Mouse (Mus musculus) spleen, adult 2 months (tissue): ENCODE measurements around the gene Ak1. TPM values are rescaled to one million over a fixed set of nuclear protein-coding genes. Genes with fewer than 3 reads are reported as not detected.

Experiments used
- DNase-seq, 2 experiments: peaks; one replicate each; pipeline versions ENCODE4 v3.0.0 to v3.0.0-alpha.2; 2012 to 2021; ENCODE audit warnings: low spot score in 2 of 2, low read depth in 1 of 2
- H3K27ac ChIP-seq: fragments of 200-500 bp; 2 replicates; pipeline ENCODE4 v1.5.1; 2012; ENCODE audit warnings: low read length, inconsistent platforms; ENCODE audit not compliant: insufficient read depth
- H3K27me3 ChIP-seq: fragments of 200-500 bp; 2 replicates; pipeline ENCODE4 v1.6.1; 2012; ENCODE audit warnings: mild to moderate bottlenecking, moderate library complexity, low read length, inconsistent platforms; ENCODE audit not compliant: control insufficient read depth, insufficient read depth
- H3K36me3 ChIP-seq: fragments of 200-500 bp; 2 replicates; pipeline ENCODE4 v1.6.1; 2012; ENCODE audit warnings: mild to moderate bottlenecking, low read length, inconsistent platforms; ENCODE audit not compliant: control insufficient read depth, insufficient read depth
- H3K4me1 ChIP-seq: fragments of 200-500 bp; 2 replicates; pipeline ENCODE4 v1.6.1; 2011; ENCODE audit warnings: inconsistent platforms; ENCODE audit not compliant: control insufficient read depth, insufficient read depth, insufficient read length
- H3K4me3 ChIP-seq: fragments of 200-500 bp; 2 replicates; pipeline ENCODE4 v1.5.1; 2011; ENCODE audit warnings: mild to moderate bottlenecking, inconsistent platforms; ENCODE audit not compliant: insufficient read depth, insufficient read length; ENCODE audit errors: extremely low read depth
- CTCF ChIP-seq: fragments of 200-500 bp; IDR thresholded peaks from 2 replicates; pipeline ENCODE4 v1.5.1; 2011; ENCODE audit warnings: mild to moderate bottlenecking, inconsistent platforms; ENCODE audit not compliant: insufficient read depth, insufficient read length, insufficient replicate concordance; ENCODE audit errors: extremely low read depth
- POLR2A ChIP-seq: fragments of 200-500 bp; IDR thresholded peaks from 2 replicates; pipeline ENCODE4 v1.6.1; 2011; ENCODE audit warnings: low read depth, low read length, inconsistent platforms
- WGBS: fragments of 180-500 bp; shearing (Covaris S2); methylation state at CpG from one replicate; pipeline ENCODE4 v1.1.7; 2018; 5-methylcytosine and 5-hydroxymethylcytosine counted together
- polyA plus RNA-seq: library from polyadenylated mRNA; depleted of rRNA; stranded (reverse); fragments of >200 nt; gene quantifications from 2 replicates; pipeline ENCODE4 v1.2.3, GENCODE M21; 2012

The Ak1 gene
- polyA plus RNA-seq, 1 experiment: 6.3 TPM

DNA sequence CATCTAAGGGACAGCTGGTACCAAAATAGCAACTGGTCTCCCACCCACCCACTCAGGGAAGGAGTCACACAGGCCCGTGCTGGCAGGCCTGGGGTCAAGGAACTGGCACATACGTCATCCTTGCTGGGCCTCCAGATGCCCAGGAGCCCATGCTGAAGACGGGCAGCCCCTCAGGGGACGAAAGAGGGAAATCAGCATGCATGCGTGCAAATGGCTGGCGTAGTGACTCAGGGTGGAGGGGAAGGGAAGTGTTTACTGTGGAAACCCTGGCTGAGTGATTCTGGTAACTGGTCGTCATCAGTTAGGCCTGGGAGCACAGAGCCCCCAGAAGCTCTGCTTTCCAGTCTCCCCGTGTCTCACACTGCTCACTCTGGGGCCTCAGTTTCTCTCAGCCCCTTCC, 43.8 kb downstream of the Ak1 start:
- WGBS: 76% methylated on average over 8 of the region's 8 CpGs
- Histone ChIP-seq H3K27ac (no peak overlapping the region), H3K4me1 (no peaks in the 10 kb centered on the region), H3K4me3 (no peak overlapping the region), H3K27me3 (no peaks in the 10 kb centered on the region), H3K36me3 (no peaks in the 10 kb centered on the region)
- DNase-seq: no peak
- TF ChIP-seq CTCF (no peak), POLR2A (no peak)

DNA sequence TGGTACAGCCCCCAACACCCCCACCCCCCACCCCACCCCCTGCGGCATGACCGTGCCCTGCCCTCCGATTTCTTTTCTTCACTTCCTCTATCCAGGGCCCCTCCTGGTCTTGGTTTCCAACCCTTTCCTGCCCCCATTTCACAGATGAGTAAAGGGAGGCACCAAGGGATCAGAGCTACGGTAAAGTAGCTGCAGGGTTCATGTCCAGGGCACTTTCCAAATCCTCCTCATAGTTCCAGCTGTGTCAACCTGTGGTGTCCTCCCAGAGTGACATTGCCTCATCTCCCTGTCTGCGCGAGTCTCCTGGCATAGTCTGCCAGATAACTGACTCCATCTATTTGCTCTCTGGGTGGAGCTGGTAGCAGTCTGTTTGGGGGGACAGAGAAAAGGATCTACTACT, 44.3 kb downstream of the Ak1 start:
- 72% methylated on average over 6 of the region's 6 CpGs for WGBS
- TF ChIP-seq CTCF (no peak), POLR2A (no peak)
- no peak for DNase-seq
- H3K4me1 ChIP-seq: no peaks in the 10 kb centered on the region
- no peaks in the 10 kb centered on the region for H3K27me3 ChIP-seq
- H3K36me3 ChIP-seq: no peaks in the 10 kb centered on the region
- H3K27ac ChIP-seq: 0 out of 2 replicates have a peak overlapping the region, but pooled peaks have one; percentile 11
- no peak overlapping the region for H3K4me3 ChIP-seq

DNA sequence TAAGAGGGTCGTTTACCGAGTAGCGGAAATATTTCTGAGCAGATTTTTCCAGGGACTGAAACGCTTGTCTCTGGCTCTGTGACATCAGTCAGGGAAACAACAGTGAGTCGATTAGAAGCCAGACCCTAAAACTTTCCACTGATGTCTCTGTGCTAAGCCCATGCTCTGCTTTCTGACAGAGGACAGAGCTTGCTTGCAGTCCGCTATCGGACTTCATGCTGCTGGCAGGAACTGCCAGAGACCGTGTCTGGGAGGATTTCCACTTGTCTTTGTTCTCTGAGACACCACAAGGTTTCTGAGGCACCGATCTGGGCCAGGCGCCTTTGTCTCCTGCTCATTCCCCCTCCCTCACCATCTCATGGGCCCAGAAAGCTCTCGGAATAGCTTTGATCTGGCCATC, 46.2 kb downstream of the Ak1 start:
- Histone ChIP-seq H3K27me3 (no peaks in the 10 kb centered on the region), H3K4me3 (no peak overlapping the region), H3K4me1 (no peaks in the 10 kb centered on the region), H3K36me3 (no peaks in the 10 kb centered on the region), H3K27ac (no peak overlapping the region)
- 83% methylated on average over 11 of the region's 11 CpGs for WGBS
- no peak for DNase-seq
- no peak for TF ChIP-seq POLR2A
- TF ChIP-seq CTCF: no peak

DNA sequence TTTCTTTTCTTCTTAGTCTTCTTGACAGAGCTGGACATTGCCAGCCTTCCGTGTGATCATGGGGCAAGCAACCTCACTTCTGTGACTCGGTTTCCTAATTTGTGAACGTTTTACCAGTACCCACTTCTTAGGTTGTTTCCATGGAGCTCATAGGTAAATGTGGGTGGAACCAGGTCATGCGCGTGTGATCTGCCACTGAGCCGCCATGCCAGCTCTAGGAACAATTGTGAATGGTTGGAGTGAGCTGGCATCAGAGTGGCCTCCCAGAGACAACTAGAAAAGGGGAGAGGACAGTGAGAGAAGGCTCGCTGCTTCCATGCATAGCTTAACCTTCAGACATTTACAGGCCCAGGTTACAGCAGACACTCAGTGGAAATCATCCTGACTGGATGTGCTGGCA, 46.6 kb downstream of the Ak1 start:
- 95% methylated on average over 7 of the region's 7 CpGs for WGBS
- no peak overlapping the region for H3K4me3 ChIP-seq
- no peak overlapping the region for H3K27ac ChIP-seq
- DNase-seq: no peak
- H3K27me3 ChIP-seq: no peaks in the 10 kb centered on the region
- no peaks in the 10 kb centered on the region for H3K36me3 ChIP-seq
- TF ChIP-seq CTCF (no peak), POLR2A (no peak)
- no peaks in the 10 kb centered on the region for H3K4me1 ChIP-seq

DNA sequence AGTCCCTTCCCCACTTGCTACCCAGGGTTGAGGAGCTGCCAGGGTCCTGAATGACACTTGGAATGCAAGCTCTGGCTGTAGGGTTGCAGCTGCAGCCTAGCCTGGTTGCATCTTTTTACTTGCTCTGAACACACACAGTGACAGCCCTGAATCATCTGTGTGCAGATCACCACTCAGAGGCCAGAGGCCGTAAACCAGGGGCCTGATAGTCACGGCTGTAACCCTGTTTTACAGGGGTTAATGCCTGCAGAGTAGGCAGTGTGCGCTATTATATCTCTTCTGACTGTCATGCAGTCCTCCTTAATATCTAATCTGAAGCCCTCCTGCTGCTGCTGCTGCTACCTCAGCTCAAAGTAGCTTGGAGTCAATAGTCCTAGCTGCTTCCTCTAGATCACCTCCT, 48.3 kb downstream of the Ak1 start:
- DNase-seq: no peak
- Histone ChIP-seq H3K27me3 (no peaks in the 10 kb centered on the region), H3K4me3 (no peak overlapping the region), H3K4me1 (no peaks in the 10 kb centered on the region), H3K27ac (no peak overlapping the region), H3K36me3 (no peaks in the 10 kb centered on the region)
- WGBS: 81% methylated on average over 3 of the region's 3 CpGs
- no peak for TF ChIP-seq CTCF
- TF ChIP-seq POLR2A: no peak

DNA sequence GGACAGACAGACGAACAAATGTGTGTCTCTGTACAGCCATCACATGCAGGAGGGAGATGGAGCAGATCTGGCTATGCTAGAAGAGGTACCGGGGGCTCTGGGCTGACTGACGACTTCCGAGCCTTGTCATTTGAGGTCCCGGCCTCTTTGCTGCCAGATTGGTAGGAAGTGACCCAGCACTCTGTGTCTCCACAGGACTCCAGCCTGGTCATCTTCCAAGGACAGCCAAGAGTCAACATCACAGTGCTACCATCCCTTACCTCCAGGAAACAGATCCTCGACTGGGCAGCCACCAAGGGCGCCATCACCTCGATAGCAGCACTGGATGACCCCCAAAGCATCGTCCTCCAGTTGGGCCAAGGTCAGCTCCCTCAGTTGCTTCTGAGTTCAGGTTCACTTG, 49.6 kb downstream of the Ak1 start:
- no peak overlapping the region for H3K27ac ChIP-seq
- H3K4me3 ChIP-seq: no peak overlapping the region
- no peaks in the 10 kb centered on the region for H3K4me1 ChIP-seq
- TF ChIP-seq POLR2A (no peak), CTCF (no peak)
- H3K36me3 ChIP-seq: no peaks in the 10 kb centered on the region
- WGBS: 91% methylated on average over 9 of the region's 9 CpGs
- no peak for DNase-seq
- no peaks in the 10 kb centered on the region for H3K27me3 ChIP-seq

DNA sequence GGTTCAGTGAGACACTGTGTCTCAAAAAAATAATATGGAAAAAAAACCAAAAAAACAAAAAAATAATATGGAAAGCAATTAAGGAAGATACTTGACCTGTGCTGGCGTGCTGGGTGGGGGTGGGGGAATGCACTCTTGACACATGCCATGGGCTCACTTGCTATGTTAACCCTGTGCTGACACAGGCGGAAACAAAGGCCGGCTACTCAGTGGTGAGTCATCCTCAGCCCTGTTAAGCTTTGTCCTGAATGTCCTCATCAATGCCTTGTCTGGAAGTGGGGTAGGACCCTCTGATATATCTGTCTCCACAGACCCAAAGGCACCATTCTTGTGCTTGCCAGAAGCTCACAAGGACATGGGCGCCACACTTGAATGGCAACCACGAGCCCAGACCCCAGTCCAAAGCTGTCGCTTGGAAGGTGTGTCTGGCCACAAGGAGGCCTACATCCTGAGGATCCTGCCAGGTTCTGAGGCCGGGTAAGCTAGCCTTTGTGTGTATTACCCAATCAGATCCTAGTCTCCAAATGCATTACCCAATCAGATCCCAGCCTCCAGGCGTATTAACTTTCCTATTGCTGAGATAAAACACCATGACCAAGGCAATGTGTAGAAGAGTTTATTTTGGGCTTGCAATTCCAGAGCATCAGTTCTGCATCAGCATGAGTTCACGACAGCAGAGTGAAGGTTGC, 50.5 kb downstream of the Ak1 start:
- H3K4me1 ChIP-seq: no peaks in the 10 kb centered on the region
- no peak for TF ChIP-seq POLR2A
- TF ChIP-seq CTCF: no peak
- WGBS: 86% methylated on average over 9 of the region's 9 CpGs
- no peaks in the 10 kb centered on the region for H3K27me3 ChIP-seq
- H3K4me3 ChIP-seq: no peak overlapping the region
- no peak for DNase-seq
- no peaks in the 10 kb centered on the region for H3K36me3 ChIP-seq
- no peak overlapping the region for H3K27ac ChIP-seq
